Mouse (Mus musculus): ENCODE measurements around the gene Gm49361. TPM values are rescaled to one million over a fixed set of nuclear protein-coding genes. Genes with fewer than 3 reads are reported as not detected.

Gm49361 gene
- polyA plus RNA-seq, 1 experiment from 2014 or later: not detected

- no peaks in the 10 kb centered on the region for H3K9me3 ChIP-seq (ENCODE audit: control insufficient read depth, low read length)
- H3K36me3 ChIP-seq (ENCODE audit: control insufficient read depth, insufficient read depth, low read length): no peaks in the 10 kb centered on the region
- no peak overlapping the region for H3K9ac ChIP-seq (replicated peaks; ENCODE audit: low read length)
- H3K4me1 ChIP-seq (ENCODE audit: control insufficient read depth, insufficient read depth, low read length): 0 out of 2 replicates have a peak, but pooled peaks cover 3% of the 10 kb centered on the region
- no peaks in the 10 kb centered on the region for H3K27me3 ChIP-seq (ENCODE audit: control insufficient read depth, insufficient read depth, low read length)
- no peak overlapping the region for H3K4me2 ChIP-seq (ENCODE audit: low read length)
- ATAC-seq (ENCODE audit: low FRiP score, low TSS enrichment): no peak
- no peak overlapping the region for H3K4me3 ChIP-seq (replicated peaks; ENCODE audit: low read depth, low read length)
- no peak for DNase-seq
- WGBS: 55% methylated on average over 5 of the region's 5 CpGs
- no peak overlapping the region for H3K27ac ChIP-seq (replicated peaks; ENCODE audit: low read depth, low read length)
Observed at GRCm38 (mm10) chr14:57634141-57634540, 111.8 kb downstream of the Gm49361 start.

GRCm38 (mm10) chr14:57629595-57629994 lies 116.3 kb downstream of the Gm49361 start:
- H3K27me3 ChIP-seq (ENCODE audit: control insufficient read depth, insufficient read depth, low read length): no peaks in the 10 kb centered on the region
- H3K9me3 ChIP-seq (ENCODE audit: control insufficient read depth, low read length): no peaks in the 10 kb centered on the region
- no peak overlapping the region for H3K27ac ChIP-seq (replicated peaks; ENCODE audit: low read depth, low read length)
- H3K4me3 ChIP-seq (replicated peaks; ENCODE audit: low read depth, low read length): no peak overlapping the region
- DNase-seq (no peak), ATAC-seq (ENCODE audit: low FRiP score, low TSS enrichment) (no peak)
- H3K4me2 ChIP-seq (ENCODE audit: low read length): no peak overlapping the region
- peaks cover 18% of the 10 kb centered on the region for H3K36me3 ChIP-seq (ENCODE audit: control insufficient read depth, insufficient read depth, low read length)
- no peak overlapping the region for H3K9ac ChIP-seq (replicated peaks; ENCODE audit: low read length)
- WGBS: 80% methylated on average over 4 of the region's 4 CpGs
- H3K4me1 ChIP-seq (ENCODE audit: control insufficient read depth, insufficient read depth, low read length): no peaks in the 10 kb centered on the region

GRCm38 (mm10) chr14:57622934-57623333 lies 123.0 kb downstream of the Gm49361 start:
- no peak overlapping the region for H3K27ac ChIP-seq (replicated peaks; ENCODE audit: low read depth, low read length)
- no peaks in the 10 kb centered on the region for H3K27me3 ChIP-seq (ENCODE audit: control insufficient read depth, insufficient read depth, low read length)
- H3K4me2 ChIP-seq (ENCODE audit: low read length): no peak overlapping the region
- H3K4me1 ChIP-seq (ENCODE audit: control insufficient read depth, insufficient read depth, low read length): no peaks in the 10 kb centered on the region
- 93% methylated on average over 3 of the region's 3 CpGs for WGBS
- H3K9ac ChIP-seq (replicated peaks; ENCODE audit: low read length): no peak overlapping the region
- no peaks in the 10 kb centered on the region for H3K9me3 ChIP-seq (ENCODE audit: control insufficient read depth, low read length)
- peaks cover 18% of the 10 kb centered on the region for H3K36me3 ChIP-seq (ENCODE audit: control insufficient read depth, insufficient read depth, low read length)
- no peak for ATAC-seq (ENCODE audit: low FRiP score, low TSS enrichment)
- DNase-seq: no peak
- no peak overlapping the region for H3K4me3 ChIP-seq (replicated peaks; ENCODE audit: low read depth, low read length)

GRCm38 (mm10) chr14:57621699-57622098 lies 124.2 kb downstream of the Gm49361 start:
- H3K4me2 ChIP-seq (ENCODE audit: low read length): no peak overlapping the region
- ATAC-seq (ENCODE audit: low FRiP score, low TSS enrichment) (no peak), DNase-seq (no peak)
- H3K27me3 ChIP-seq (ENCODE audit: control insufficient read depth, insufficient read depth, low read length): no peaks in the 10 kb centered on the region
- H3K9ac ChIP-seq (replicated peaks; ENCODE audit: low read length): no peak overlapping the region
- no peak overlapping the region for H3K27ac ChIP-seq (replicated peaks; ENCODE audit: low read depth, low read length)
- WGBS: 62% methylated on average over 4 of the region's 4 CpGs
- H3K9me3 ChIP-seq (ENCODE audit: control insufficient read depth, low read length): no peaks in the 10 kb centered on the region
- H3K4me1 ChIP-seq (ENCODE audit: control insufficient read depth, insufficient read depth, low read length): no peaks in the 10 kb centered on the region
- H3K36me3 ChIP-seq (ENCODE audit: control insufficient read depth, insufficient read depth, low read length): peaks cover 15% of the 10 kb centered on the region
- H3K4me3 ChIP-seq (replicated peaks; ENCODE audit: low read depth, low read length): no peak overlapping the region

- DNase-seq (peak; percentile 34), ATAC-seq (ENCODE audit: low FRiP score, low TSS enrichment) (no peak)
- Histone ChIP-seq H3K9me3 (ENCODE audit: control insufficient read depth, low read length) (no peaks in the 10 kb centered on the region), H3K36me3 (ENCODE audit: control insufficient read depth, insufficient read depth, low read length) (peaks cover 11% of the 10 kb centered on the region), H3K4me1 (ENCODE audit: control insufficient read depth, insufficient read depth, low read length) (no peaks in the 10 kb centered on the region), H3K9ac (replicated peaks; ENCODE audit: low read length) (no peak overlapping the region), H3K27ac (replicated peaks; ENCODE audit: low read depth, low read length) (no peak overlapping the region), H3K4me3 (replicated peaks; ENCODE audit: low read depth, low read length) (no peak overlapping the region), H3K4me2 (ENCODE audit: low read length) (no peak overlapping the region), H3K27me3 (ENCODE audit: control insufficient read depth, insufficient read depth, low read length) (no peaks in the 10 kb centered on the region)
- WGBS: 56% methylated on average over 4 of the region's 4 CpGs
Observed at GRCm38 (mm10) chr14:57620598-57621236, 125.2 kb downstream of the Gm49361 start.

- H3K9me3 ChIP-seq (ENCODE audit: control insufficient read depth, low read length): no peaks in the 10 kb centered on the region
- H3K9ac ChIP-seq (replicated peaks; ENCODE audit: low read length): no peak overlapping the region
- H3K36me3 ChIP-seq (ENCODE audit: control insufficient read depth, insufficient read depth, low read length): peaks cover 11% of the 10 kb centered on the region
- no peak overlapping the region for H3K4me3 ChIP-seq (replicated peaks; ENCODE audit: low read depth, low read length)
- H3K27ac ChIP-seq (replicated peaks; ENCODE audit: low read depth, low read length): no peak overlapping the region
- no peak for ATAC-seq (ENCODE audit: low FRiP score, low TSS enrichment)
- DNase-seq: peak; percentile 79
- no peak overlapping the region for H3K4me2 ChIP-seq (ENCODE audit: low read length)
- H3K4me1 ChIP-seq (ENCODE audit: control insufficient read depth, insufficient read depth, low read length): no peaks in the 10 kb centered on the region
- 49% methylated on average over 2 of the region's 2 CpGs for whole genome bisulfite sequencing
- H3K27me3 ChIP-seq (ENCODE audit: control insufficient read depth, insufficient read depth, low read length): no peaks in the 10 kb centered on the region
Observed at GRCm38 (mm10) chr14:57619487-57619886, 126.4 kb downstream of the Gm49361 start.

- Histone ChIP-seq H3K9me3 (ENCODE audit: control insufficient read depth, low read length) (no peaks in the 10 kb centered on the region), H3K4me1 (ENCODE audit: control insufficient read depth, insufficient read depth, low read length) (no peaks in the 10 kb centered on the region), H3K4me2 (ENCODE audit: low read length) (no peak overlapping the region), H3K4me3 (replicated peaks; ENCODE audit: low read depth, low read length) (no peak overlapping the region), H3K36me3 (ENCODE audit: control insufficient read depth, insufficient read depth, low read length) (0 out of 2 replicates have a peak, but pooled peaks cover 1% of the 10 kb centered on the region), H3K27me3 (ENCODE audit: control insufficient read depth, insufficient read depth, low read length) (no peaks in the 10 kb centered on the region), H3K9ac (replicated peaks; ENCODE audit: low read length) (no peak overlapping the region; the same call in 1 of the 2 replicates), H3K27ac (replicated peaks; ENCODE audit: low read depth, low read length) (no peak overlapping the region)
- WGBS: 100% methylated on average over 1 of the region's 1 CpGs
- DNase-seq: no peak
- no peak for ATAC-seq (ENCODE audit: low FRiP score, low TSS enrichment)
Observed at GRCm38 (mm10) chr14:57617675-57618074, 128.2 kb downstream of the Gm49361 start.

- 82% methylated on average over 6 of the region's 6 CpGs for WGBS
- Histone ChIP-seq H3K36me3 (ENCODE audit: control insufficient read depth, insufficient read depth, low read length) (no peaks in the 10 kb centered on the region), H3K9ac (replicated peaks; ENCODE audit: low read length) (no peak overlapping the region), H3K4me3 (replicated peaks; ENCODE audit: low read depth, low read length) (no peak overlapping the region), H3K4me2 (ENCODE audit: low read length) (no peak overlapping the region), H3K9me3 (ENCODE audit: control insufficient read depth, low read length) (no peaks in the 10 kb centered on the region), H3K27me3 (ENCODE audit: control insufficient read depth, insufficient read depth, low read length) (no peaks in the 10 kb centered on the region), H3K4me1 (ENCODE audit: control insufficient read depth, insufficient read depth, low read length) (no peaks in the 10 kb centered on the region), H3K27ac (replicated peaks; ENCODE audit: low read depth, low read length) (no peak overlapping the region)
- ATAC-seq (ENCODE audit: low FRiP score, low TSS enrichment) (no peak), DNase-seq (no peak)
Observed at GRCm38 (mm10) chr14:57616339-57616965, 129.5 kb downstream of the Gm49361 start.

GRCm38 (mm10) chr14:57615828-57616227 lies 130.1 kb downstream of the Gm49361 start:
- WGBS: 85% methylated on average over 6 of the region's 6 CpGs
- no peaks in the 10 kb centered on the region for H3K36me3 ChIP-seq (ENCODE audit: control insufficient read depth, insufficient read depth, low read length)
- no peaks in the 10 kb centered on the region for H3K27me3 ChIP-seq (ENCODE audit: control insufficient read depth, insufficient read depth, low read length)
- H3K4me3 ChIP-seq (replicated peaks; ENCODE audit: low read depth, low read length): no peak overlapping the region
- H3K27ac ChIP-seq (replicated peaks; ENCODE audit: low read depth, low read length): no peak overlapping the region
- no peak for ATAC-seq (ENCODE audit: low FRiP score, low TSS enrichment)
- H3K9me3 ChIP-seq (ENCODE audit: control insufficient read depth, low read length): no peaks in the 10 kb centered on the region
- H3K4me1 ChIP-seq (ENCODE audit: control insufficient read depth, insufficient read depth, low read length): no peaks in the 10 kb centered on the region
- no peak for DNase-seq
- H3K9ac ChIP-seq (replicated peaks; ENCODE audit: low read length): no peak overlapping the region
- H3K4me2 ChIP-seq (ENCODE audit: low read length): no peak overlapping the region
